Mouse (Mus musculus): Measurements from ENCODE around the gene Acadsb.
"Not testable (repeated sequence)": the region's sequence is repeated elsewhere in the genome, so short reads cannot be mapped to it uniquely, and the experiment has no call there.

The Acadsb gene

DNA sequence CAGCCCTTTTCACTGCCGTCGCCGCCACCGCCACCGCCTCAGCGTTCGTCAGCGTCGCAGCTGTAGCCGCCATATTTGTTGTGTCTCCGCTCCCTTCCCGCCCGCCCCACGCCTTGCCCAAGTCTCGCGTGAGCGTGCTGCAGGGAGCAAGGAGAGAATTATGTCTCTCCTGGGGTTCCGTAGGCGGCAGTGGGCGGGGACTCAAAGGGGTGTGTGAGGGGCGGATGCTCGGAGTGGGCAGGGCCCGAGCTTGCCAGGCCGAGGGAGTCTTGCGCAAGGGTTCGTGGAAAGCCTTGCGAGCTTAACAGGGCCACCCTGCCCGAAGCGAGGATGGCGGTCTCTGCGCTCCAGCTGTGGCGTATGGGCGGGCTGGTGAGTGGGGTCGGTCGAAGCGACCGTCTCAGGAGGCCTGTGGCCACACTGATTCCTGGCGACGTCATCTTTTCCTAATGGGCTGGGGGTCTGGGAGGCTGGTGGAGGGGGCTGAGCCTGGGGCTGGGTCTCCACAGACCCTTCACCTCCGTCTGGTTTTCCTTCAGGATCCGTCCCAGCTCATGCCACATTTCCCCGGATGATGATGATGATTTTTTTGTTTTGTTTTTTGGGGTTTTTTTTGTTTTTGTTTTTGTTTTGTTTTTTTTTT is at the start of gene Acadsb, which contains the start of gene Ikzf5:
Gene Acadsb (plus strand): TSS at position 186 of the 643 bp plus-strand sequence.
Gene Ikzf5 (minus strand): TSS at position 106 of the 643 bp plus-strand sequence.
- peak; percentile 99 for DNase-seq

DNA sequence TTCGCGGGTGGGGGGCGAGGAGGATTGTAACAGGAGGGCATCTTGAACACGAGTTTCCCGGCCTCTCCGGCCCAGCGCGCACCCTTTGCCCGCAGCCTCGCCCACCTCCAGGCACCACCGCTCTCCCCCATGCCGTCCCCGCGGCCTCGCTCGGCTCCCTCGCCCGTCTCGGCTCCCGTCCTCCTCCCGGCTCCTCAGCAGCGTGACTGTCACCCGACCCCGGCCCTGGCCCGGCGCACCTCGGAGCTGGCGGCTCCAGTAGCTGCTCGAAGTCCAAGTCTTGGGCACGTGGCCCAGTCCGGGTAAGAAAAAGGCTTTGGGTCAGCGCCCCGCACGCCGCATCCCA is 48.2 kb upstream of the Acadsb start:
- DNase-seq = no peak

DNA sequence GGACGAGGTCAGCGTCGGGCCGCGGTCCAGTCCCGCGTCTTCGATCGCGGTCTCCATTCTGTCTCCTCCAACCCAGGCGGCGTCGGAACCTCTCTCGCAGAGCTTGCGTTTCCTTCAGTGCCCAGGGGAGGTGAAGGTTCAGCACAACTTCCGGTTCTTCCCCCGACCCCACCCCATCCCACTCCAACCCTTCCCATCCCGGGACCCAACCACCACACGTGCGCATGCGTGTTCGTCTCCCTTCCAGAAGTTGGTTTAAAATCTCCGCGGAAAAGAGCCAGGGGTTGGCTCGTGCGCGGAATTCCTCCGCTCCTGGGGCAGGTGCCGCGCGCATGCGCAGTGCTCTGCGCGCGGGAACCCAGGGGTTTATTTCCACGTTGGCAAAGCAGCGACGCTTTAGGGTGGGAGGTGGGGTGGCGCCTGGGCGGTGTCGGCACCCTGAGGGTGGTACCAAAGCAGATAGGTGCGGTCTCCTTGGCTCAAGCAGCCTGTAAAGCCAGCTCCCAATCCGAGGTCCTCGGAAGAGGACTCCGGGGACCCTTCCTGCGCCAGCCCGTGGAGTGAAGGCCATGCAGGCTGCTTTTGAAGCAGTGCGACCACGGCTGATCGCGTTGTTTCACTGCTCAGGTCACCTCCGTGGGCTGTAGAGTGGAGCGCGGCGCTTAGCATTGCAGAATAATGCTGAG is 47.6 kb upstream of the Acadsb start, which contains the start of gene 2310057M21Rik:
Gene 2310057M21Rik (minus strand): TSS at position 145 of the 686 bp plus-strand sequence.
- peak; percentile 97 to 98 for DNase-seq

DNA sequence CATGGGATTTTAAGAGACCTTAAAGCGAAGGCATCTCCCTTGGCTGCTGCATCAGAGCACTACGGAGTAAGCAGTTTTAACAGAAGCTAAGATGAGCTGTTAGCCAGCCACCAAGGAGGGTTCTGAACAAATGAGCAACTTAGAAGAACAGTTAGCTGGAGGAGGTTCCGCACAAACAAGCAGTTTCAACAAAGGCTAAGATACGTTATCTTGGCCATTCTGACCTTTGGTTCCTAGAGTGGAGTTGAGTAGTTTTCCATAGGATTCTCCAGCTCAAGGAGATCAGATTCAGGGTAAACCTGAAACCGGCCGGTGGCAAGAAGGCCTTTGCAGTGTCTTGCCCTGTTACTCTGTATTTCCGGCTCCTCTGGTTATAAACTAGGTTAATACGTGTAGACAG is 46.3 kb upstream of the Acadsb start:
- no peak for DNase-seq

DNA sequence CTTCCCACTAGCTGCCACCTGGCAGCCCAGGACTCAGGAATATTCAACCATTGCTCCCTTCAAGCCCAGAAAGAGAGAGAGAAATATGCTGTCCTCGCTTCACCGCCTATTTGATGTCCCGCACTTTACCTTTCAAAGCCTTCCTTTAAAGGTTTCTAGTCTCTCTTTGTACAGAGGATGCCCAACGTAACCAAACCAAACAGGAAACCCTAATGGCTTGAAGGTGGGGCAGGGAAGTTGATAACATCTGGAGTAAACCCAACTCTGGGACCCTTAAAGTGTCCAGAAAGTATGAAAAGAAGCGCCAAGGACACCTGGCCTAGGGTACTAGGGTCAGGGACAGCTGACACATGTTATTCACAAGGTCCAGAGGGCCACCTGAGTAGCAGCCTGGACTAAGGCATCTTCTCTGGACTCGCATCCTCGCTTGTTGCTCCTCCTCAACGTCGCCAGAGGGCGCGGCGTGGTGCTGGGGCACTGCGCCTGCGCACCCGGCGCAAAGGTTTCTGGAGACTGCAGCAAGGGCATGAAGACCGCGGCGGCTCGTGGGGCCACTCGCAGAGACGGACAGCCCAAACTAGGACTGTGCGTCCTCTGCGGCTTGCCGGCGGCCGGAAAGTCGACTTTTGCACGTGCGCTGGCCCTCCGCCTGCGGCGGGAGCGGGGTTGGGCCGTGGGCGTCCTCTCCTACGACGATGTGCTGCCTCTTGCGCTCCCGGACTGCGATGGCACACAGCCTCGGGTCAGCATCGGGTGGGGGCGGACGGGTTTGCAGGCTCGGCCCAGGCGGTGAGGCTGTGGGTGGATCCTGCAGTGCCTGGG is 39.5 kb upstream of the Acadsb start, which contains the start of gene Pstk:
Gene Pstk (plus strand): TSS at position 494 of the 822 bp plus-strand sequence.
- DNase-seq = peak; percentile 89 to 94

DNA sequence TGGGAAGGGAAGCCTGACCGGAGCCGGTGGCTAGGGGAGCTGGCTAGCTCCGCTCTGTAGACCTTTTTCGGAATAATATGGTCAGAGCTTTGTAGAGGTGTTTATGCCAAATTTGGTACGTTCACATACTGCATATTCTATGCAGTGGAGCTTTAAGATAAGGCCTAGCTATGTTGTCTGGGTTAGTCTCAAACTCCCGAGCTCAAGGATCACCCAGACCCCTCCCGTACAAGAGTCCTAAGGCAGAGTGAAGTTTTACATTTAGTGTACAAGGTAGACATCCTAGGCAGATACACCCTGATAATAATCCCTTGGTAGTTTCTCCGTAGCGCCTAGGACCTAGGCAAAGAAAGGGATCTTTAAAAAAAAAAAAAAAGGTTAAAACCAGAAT is 38.9 kb upstream of the Acadsb start:
- no peak for DNase-seq

DNA sequence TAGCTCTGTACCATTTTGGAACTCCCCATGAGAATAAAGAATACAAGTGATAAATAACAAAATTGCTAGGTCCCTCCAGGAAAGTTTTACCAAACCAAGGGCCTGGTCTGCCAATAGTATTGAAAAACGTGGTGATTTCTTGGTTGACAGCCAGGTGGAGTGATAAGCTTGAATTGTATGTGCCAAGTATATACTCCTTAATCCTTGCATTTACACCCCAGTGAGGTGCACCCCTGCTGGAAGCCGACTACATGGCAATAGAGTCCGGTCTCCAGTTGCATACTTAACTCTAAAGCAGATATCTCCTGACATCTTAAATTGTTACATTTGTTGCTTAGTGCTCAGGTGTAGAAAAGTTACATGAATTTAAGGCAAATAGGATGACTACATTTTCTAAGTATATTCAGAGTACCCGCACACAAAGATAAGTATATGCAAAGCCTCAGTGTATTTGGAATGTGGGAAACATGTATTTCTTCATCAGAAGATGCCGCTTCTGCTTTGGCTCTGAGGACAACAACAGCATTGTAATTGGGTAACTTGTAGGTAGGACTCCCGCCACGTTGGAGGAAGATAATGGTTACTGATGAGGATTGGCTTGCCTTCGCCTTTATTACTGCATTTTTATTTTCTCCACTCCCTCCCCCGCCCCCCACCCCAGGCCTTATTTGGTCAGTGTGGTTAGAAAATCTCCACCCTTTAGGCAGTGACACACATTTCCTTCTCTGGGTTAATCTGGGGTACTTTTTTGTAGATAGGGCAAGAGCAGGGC is 38.3 kb upstream of the Acadsb start:
- no peak for DNase-seq

DNA sequence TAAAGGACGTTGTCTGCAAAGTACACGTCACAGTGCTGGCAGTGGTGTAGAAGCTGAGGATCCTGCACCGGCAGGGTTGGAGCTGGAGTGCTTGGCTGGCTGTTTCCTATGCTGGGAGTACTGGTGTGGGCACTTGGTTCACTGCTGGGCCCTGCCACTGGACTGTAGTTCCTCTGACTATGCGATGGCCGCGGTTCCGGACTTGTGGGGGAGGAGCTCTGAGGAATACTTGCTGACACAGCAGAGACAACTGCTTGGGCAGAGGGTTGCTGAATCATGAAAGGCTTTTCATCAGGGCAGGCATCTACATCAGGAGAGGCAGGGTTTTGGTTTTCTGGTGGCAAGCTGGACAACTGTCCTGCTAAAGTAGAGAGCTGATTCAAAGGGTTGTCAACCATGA is 18.6 kb upstream of the Acadsb start:
- peak in 1 of 2 experiments; percentile 41 for DNase-seq

DNA sequence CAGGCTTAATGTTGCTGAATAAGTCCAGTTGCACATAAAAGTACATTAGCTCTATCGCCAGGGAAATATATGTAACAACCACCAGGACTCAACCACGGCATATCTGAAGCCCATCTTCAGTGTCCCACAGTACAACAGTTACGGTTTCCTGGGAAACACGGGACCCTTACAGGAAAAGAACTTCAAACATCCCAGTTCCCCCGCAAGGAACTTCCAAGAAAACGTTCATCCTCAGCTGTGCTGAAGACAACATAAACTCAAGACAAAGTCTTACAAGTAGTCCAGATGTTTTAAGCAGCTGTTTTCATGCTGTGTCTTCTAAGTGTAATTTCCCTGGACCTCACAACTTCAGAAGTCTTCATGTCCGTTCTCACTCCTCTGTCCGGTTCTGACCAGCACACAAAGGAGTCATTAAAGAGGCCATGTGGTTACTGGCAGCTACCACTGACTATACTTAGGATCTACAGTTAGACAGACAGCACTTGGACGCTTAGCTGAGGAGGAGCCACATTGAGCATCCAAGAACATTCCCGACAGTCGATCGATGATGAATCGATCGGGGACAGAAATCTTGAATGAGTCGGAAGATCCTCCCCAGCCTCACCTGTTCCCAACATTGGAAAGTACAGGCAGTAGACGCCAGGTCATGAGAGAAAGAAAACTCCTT is 947 bp upstream of the Acadsb start:
- no peak for DNase-seq

DNA sequence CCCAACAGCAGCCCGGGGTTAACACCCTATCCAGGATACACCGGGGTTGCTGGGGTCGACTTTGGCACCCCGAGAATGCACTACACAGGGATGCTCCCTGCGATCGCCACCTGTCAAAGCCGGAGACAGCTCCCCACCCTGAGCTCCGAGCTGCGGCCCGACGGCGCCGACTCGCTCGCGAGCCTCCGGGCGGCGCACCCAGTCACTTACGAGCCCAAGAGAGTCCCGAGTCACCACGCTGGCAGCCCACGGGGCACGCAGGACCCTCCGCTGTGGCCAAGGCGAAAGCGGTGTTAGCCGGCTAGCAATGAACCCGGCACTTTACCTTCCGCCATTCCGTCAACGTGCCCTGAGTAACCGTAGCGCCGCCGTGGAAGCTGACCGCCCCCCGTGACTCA is 414 bp upstream of the Acadsb start:
- no peak for DNase-seq

DNA sequence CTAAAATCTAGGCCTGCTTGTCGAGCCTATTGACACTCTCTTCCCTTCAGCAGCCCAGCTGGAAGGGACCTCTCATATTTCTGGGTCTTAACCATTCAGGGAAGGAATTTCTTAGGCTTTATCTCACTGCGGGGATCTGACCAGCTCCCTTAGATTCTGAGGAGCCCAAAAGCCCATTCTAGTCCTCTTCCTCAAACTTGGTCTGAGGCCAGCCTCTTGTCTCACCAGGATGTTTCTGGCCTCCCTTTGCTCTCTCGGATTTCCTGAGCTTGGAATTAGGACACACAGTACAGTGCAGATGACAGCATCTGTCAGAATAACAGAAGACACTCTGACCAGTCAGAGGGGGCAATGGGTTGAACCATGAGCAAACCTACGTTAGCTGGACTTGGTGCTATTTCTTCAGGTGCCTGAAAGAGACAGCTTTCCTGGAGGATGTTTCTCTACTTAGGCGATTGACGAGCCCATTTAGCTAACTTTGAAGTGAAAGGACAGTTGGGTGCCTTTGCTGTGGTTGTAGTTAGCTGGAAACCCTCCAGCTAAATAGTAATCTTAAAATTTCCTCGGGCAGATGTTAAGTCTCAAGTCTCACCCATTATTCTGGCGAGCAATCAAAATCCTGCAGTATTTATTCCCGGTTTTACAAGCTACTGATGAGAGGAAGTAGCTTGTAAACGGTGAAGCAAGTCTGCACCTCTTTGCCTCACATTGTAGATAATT is 980 bp downstream of the Acadsb start:
- peak; percentile 46 to 66 for DNase-seq

DNA sequence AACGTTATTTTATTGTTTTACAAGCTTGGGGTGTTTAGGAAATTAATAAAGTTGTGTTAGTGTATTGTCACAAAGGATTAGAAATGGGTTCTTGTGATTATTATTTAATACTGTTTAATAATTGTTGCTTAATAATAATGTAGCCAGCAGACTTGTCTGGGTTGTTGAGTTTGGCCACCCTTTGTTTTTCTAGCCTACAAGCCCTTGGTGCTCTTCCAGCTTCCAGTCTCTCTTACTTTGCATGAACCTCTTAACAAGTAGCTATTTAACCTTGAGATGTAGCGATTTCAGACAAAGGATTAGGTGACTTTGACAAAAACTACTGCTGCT is 1.5 kb downstream of the Acadsb start:
- DNase-seq = no peak

DNA sequence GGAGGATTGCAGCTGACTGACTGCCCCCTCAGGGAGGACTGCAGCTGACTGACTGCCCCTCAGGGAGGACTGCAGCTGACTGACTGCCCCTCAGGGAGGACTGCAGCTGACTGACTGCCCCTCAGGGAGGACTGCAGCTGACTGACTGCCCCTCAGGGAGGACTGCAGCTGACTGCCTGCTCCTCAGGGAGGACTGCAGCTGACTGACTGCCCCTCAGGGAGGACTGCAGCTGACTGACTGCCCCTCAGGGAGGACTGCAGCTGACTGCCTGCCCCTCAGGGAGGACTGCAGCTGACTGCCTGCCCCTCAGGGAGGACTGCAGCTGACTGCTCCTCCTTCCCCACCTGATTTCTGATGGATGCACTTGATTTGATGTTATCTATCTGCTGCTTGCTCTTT is 6.3 kb downstream of the Acadsb start:
- not testable (repeated sequence) for DNase-seq

DNA sequence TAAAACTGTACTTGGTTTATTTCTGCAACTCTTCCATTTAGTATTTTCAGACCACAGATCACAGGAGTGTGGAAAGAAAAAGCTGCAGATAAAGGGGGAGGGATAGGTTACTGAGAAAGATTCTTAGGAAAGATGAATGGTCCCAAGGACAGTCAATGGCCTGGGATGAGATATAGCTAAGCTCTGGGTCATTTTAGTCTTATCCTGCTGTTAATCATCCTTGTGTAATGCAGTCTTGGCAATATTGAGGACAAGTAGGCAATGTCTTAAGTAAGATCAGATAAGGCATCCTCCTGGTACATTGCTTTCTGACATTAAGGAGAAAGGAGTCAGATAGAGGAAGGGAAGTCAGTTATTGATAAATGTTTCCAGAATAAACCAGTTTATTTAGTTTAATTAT is 7.2 kb downstream of the Acadsb start:
- no peak for DNase-seq

DNA sequence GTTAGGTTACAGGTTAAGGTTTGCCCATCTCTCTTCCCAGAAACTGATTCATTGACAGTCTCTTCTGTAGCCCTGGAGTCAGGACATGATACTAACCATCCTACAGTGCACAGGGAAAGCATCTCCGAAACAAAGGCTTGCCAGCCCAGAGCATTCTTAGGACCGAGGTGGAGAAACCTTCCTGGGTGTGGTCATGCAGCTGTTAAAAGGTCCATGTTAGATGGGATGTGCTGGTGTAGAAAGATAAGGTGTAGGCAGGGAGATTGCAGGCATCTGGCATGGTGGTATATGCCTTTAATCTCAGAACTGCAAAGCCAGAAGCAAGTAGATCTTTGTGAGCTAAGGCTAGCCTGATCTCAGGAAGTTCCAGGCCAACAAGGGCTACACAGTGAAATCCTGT is 14.5 kb downstream of the Acadsb start:
- DNase-seq = no peak

DNA sequence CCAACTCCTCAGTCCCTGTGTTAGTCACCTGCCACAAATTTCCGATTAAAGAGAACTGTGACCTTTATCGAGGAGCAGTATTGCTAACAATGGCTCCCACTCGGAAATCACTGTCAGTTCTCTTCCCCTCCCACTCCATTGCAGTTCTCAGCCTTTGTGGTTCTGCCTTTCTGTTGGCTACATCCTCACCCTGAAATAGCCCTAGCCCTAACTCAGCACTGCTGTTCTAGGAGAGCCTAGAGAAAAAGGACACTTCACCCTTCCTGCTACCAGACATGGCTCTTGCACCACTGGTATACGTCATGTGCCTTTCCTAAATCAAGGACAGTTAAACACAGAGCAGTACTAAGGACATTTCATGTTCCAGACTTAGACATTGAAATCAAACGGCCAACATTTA is 16.9 kb downstream of the Acadsb start:
- DNase-seq = no peak

DNA sequence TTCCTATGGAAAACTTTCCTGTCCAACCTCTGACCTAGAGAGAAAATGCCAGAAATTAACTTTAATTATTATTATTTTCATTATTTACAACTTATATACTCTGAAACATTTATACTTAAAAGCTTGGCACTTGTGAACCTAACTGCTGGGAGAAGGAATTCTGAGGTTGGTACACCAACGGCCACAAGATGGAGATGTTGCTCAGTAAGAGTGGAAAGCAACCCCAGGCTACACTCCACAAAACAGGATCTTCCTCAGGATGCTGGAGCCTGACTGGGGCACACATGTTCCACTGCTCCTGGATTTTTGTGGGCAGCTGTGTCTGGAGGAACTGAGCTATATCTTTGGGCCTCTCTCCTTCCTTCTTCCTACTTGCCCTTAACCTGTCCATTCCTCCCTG is 21.8 kb downstream of the Acadsb start:
- peak; percentile 44 to 49 for DNase-seq

DNA sequence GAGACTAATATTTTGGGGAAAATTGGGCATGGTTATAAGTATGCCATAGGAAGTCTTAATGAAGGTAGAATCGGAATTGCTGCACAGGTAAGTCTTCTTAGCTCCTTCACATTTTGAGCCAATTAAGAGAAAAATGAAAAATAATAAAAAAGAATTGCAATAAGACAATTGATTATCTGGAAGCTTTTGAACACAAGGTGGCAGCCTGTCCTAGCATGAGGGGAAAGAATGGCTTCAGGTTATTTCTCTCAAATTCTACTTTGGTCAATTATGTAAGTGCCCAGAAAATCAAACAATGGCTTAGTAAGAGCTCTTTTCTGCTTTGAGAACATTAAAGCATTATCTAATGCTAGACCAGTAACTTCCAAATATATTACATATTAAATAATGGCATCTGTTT is 23.9 kb downstream of the Acadsb start:
- no peak for DNase-seq

DNA sequence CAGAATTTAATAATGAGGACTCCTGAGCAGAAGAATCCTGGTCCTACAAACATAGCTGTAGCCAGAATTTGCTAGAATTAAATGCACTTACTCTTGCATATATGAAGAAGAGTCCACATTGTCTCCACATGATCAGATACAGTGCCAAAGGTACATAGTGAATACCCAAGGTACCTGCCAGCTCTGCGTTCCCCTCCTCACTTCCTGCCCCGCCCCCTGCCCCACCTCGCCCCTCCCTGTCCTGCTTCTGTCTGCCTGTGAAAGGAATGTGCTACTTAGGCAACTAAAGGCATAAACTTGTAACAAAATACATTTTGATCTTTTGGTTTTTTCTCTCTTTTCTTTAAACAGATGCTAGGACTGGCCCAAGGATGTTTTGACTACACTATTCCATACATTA is 26.6 kb downstream of the Acadsb start:
- DNase-seq = no peak

DNA sequence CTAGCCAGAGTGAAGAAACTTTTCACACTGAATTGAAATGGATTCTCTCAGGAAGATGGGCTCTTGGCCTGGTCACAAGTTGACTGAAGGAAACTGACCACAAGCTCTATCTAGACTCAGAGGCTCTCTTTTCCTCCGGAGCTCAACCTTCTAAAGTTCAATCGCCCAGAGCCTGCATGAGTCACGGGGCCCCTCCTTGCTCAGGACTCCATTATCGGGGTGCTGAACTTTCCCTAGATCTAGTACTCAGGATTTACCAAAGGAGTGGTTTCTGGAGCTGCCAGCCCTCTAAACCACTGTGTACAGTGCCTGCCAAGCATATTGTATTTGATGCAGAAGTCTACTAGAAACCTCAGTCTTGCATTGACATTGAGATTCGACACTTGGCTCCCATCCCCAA is 46.3 kb downstream of the Acadsb start:
- no peak for DNase-seq

DNA sequence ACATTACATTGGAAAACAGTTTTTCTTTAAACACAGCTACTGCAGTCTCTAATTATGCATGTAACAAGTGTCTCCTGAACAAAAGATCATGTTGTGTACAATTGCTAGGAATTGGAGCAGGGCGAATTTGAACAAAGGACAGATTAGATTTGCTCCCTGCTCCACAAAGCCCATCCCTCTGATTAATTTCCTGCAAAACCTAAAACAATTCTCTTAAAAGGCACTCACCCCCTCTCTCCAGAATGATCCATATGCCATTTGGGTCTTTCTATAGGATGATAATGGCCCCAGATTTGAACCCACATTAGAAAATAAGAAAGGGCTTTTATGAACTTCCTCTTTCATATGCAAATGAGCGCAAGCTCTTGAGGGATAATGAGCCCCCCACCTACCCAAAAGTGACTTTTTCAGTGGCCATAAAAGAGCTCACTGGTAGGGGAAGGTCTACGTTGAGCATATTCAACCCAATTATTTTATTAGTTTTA is 54.8 kb downstream of the Acadsb start:
- DNase-seq = no peak

DNA sequence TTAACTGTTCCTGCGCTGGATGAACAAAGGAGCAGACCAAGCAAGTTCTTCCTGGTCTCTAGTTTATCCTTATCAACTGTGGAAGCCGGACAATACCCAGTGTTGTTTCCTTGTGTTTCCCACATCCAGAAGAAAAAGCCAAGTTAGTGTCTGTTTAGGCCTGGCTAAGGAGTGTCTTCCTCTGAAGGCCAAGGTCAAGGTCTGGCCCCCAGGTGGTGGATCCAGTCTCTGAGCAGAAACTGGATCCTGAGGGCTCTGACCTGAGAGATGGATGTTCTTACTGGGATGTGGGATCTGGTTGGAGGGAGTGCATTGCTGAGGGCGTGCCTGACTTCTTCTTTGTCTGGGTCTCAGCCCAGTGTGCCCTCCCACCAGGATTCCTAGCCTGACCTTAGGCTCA is 55.3 kb downstream of the Acadsb start:
- no peak for DNase-seq
